Mouse (Mus musculus) cerebellum, adult 11 months (tissue): ENCODE measurements around the gene Cryzl1.
"Not testable (repeated sequence)": the region's sequence is repeated elsewhere in the genome, so short reads cannot be mapped to it uniquely, and the experiment has no call there.

Experiments used
- DNase-seq: peaks from one replicate; pipeline ENCODE4 v3.0.0; 2022

The Cryzl1 gene

DNA sequence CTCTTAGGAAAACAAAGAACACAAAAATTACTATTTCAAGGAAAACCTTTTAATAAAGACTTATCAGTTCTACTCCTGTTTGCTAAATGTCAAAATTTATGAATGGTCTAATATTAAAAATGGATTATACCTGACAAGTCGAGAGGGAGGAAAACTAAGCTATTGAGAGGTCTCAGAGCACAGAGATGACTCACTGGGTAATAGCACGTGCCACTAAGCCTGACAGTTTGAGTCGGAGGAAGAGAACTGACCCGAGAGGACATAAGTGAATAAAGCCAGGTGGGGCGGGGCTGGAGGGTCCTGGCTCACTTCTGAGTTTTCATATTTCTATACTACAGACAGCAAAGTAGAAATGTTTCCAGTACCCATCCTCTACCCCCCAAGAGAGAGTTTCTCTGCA is 42.4 kb downstream of the Cryzl1 start:
- DNase-seq, result no peak

DNA sequence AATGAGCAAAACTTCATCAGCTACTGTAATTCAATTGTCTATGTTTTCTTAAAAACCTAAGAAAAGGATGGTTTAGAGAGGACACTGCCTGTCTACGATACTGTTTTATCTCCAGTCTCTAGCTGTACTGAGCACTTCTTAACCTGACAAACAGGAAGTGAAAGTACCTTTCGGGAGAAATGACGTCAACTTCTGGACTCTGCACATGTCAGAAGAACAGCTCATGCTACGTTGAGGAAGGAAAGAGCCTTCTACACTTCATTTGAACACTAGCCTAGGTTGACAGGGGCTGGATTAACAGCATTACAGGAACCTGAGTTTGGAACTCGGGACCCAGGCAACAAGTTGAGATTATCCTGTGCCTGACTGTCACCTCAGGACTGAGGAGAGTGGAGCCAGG is 43.2 kb downstream of the Cryzl1 start:
- DNase-seq, result no peak

DNA sequence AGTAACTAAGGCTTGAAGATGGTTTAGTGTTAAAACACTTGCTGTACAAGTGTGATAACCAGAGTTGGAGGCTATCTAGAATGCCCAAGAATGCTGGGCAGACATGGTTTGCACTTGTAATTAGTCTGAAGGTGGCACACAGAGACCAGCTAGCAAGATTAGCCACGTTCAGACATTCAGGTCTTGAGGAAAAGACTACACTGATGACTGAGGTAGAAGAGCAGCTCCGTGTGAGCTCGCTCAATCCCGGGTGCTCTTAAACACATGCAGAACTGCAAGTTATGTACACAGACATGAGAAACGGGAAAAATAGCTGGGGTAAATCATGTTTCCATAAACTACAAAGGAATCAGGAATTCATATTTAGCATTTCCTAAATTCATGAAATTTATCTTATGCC is 48.1 kb downstream of the Cryzl1 start:
- no peak for DNase-seq

DNA sequence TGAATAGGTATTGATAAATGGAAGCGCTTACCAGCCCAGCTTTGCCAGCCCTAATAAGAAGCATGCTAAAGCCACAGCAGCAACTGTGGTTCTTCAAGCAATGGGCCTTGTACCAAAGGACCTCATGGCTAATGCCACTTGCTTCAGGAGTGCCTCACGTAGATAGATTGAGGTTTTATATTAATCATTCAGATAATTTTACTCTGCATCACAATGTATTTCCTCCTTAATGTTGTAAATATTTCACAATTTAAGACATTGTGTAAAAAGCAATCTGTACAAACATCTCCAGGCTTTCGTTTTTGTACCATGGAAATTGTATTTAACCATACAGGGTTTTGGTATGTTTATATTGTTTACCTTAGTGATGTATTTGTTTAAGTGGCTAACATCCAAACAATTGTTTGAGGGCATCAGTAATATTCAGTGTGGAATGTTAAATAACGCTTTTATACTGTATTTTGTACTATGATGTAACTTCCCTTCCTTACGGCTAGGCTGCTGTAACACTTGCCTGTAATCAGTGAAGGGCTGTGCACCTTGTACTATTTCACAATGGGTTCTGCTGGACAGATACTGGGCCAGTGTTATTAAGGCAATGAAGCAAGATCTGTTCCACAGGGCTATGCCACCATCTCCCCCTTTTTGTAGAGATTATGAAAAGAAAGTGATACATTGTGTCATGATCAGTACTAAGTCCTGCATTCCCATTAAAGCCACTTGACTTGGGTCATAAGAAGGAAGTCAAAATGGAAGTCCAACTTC is 50.4 kb downstream of the Cryzl1 start:
- no peak for DNase-seq

DNA sequence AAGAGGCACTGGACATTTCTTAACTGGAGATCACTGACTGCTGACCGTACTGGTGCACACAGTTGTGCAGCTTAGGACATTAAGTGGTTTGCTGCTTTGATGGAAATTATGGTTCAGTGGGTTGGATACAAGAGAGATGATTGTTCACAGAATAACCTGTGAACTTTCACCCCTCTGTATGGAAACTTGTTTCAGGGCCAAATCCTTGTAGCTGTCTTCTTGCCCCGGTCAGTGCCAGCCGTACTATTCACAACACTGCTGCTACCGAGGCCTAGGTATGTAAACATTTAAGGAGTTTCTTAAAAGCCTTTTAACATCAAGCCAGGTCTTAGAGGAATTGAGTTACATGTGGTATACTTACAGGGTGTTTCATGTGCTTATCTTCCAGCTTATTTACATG is 54.3 kb downstream of the Cryzl1 start:
- DNase-seq, result no peak

DNA sequence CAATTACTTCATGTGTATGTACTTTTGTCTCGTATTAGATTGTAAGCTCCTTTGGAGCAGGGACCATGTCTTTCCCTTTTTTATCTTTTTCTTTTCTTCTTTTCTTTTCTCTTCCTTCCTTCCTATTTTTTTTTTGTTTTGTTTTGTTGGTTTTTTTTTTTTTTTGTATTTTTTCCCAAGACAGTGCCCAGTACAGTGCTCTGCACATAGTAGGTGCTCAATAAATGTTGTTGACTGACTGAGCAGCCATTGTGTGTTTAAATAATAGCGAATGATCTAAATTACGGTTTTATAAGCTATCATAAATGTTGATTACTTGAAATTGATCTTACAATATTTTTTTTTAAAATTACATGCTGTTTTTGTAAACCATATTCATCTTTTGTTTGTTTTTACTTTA is 65.0 kb downstream of the Cryzl1 start:
- no peak for DNase-seq

DNA sequence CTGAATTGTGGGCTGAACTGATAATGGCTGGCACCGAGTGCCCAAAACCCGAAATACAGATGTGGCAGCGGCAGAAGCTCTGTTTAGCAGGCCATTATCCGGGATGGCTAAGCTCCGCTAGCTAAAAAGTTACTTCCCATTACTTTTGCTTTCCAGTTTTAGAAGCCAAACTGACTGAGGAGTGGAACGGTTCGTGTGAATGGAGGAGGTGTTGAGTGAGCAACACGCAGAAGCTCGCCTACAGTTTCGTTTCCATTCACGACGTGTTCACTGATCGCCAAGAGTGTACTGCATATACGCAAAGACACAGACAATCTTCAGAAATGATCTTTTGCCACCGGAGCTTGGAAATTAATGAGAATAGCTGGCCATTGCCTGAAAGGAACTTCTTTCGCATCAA is 66.4 kb downstream of the Cryzl1 start:
- no peak for DNase-seq

DNA sequence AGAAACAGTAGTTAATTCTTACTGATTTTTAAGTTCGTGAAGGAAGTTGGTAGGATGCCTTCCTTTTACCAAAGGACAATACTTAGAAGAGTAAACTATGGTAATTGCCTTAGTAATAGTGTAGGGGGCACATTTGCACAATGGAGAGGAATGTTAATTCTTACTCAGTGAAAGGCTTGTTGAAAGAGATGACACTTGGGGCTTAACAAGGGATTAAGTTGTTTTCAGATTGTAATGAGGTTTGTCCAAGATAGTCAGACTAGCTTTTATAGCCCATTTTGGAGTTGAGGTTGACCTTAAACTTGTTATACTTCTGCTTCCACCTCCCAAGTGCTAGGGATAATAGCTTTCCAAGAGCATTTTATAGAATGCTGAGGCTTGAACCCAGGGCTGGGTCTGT is 67.4 kb downstream of the Cryzl1 start:
- DNase-seq, result no peak

DNA sequence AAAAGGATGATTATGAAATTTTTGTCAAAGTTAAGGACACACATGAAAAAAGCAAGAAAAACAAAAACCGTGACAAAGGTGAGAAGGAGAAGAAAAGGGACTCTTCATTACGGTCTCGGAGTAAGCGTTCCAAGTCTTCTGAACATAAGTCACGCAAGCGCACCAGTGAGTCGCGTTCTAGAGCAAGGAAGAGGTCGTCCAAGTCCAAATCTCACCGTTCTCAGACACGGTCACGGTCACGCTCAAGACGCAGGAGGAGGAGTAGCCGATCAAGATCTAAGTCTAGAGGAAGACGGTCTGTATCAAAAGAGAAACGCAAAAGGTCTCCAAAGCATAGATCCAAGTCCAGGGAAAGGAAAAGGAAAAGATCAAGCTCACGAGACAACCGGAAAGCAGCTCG is 69.0 kb downstream of the Cryzl1 start:
- no peak for DNase-seq

DNA sequence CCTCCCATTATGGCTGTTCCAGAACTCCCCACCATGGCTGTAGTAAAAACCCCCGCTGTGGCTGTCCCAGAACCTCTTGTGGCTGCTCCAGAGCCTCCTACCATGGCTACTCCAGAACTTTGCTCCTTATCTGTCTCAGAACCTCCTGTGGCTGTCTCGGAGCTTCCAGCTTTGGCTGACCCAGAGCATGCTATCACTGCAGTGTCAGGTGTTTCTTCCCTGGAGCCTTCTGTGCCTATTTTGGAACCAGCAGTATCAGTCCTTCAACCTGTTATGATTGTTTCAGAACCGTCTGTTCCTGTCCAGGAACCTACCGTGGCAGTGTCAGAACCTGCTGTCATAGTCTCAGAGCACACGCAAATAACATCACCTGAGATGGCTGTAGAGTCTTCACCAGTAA is 70.3 kb downstream of the Cryzl1 start:
- DNase-seq, result no peak

DNA sequence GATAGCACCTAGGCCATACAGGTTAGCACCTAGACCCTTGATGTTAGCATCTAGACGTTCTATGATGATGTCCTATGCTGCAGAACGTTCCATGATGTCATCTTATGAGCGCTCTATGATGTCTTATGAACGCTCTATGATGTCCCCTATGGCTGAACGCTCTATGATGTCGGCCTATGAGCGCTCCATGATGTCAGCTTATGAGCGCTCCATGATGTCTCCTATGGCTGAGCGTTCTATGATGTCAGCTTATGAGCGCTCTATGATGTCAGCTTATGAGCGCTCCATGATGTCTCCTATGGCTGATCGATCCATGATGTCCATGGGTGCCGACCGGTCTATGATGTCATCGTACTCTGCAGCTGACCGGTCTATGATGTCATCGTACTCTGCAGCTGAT is 71.5 kb downstream of the Cryzl1 start:
- no peak for DNase-seq

DNA sequence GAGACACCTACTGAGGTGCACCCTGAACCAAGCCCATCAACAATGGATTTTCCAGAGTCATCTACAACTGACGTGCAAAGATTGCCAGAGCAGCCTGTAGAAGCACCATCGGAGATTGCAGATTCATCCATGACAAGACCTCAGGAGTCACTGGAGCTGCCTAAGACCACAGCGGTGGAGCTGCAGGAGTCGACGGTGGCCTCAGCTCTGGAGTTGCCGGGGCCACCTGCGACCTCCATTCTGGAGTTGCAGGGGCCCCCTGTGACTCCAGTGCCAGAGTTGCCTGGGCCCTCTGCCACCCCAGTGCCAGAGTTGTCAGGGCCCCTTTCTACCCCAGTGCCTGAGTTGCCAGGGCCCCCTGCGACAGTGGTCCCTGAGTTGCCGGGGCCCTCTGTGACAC is 73.5 kb downstream of the Cryzl1 start:
- DNase-seq, result no peak

DNA sequence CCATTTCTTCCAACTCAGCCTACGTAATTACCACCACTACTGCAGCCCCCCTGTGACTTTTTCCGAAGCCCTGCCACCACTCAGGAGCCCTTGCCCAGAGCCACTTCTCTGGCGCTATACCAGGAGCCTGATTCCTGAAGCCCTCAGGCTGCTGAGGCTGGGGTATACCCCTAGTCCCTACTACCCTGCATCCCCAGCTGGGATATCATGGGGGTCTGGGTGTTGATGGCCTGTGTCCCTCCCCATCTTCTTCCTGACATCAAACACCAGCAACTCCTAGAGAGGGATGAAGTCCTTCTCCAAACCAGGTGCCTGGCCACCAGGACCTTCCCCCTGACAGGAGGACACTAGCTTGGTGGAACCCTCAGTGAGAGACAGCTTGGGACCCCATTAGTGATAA is 76.6 kb downstream of the Cryzl1 start:
- DNase-seq, result no peak

DNA sequence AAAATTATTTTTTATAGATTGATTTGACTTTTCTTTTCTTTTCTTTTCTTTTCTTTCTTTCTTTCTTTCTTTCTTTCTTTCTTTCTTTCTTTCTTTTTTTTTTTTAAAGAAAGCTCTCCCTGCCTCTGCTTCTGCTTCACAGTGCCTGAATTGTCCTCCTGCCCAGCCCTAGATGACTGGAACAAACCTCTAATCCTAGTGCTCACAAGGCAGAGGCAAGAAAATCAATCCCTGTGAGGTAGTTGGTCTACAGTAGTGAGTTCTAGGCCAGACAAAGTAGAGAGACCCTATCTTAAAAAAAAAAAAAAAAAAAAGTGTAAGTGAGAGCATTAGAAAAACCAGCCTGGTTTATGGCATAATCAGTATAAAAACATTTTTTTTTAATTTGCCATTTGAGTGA is 79.0 kb downstream of the Cryzl1 start:
- DNase-seq, result no peak

DNA sequence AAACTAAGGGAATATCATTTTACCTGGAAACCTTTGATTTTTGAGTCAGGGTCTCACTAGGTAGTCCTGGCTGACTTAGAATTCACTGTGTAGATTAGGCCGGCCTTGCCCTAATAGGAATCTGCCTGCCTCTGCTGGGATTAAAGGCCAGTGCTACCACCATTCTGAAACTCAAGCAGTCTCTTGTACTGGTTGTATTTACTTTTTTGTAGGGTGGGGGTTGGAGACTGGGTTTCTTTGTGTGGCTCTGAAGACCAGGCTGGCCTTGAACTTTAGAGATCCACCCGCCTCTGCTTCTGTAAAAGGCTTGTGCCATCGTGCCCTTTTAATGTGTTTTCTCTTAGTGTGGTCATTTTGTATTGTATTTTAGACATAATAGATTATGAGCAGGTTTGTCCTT is 79.5 kb downstream of the Cryzl1 start:
- no peak for DNase-seq

DNA sequence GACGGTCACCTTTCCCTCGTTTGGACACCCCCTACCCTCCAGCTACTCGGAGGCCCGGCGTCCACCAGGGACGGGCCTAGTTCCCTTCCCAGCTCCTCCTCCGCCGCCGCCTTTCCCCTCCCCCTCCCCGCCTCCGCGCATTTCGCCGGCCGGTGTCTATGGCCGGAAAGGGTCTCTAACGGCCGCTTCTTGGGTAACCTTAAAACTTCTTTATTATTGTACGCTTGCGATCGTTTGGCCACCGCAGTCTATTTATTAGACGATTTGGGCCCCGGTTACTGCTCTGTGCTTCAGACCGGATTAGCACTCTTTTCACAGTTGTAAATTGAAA is 80.6 kb downstream of the Cryzl1 start:
- peak; percentile 65 for DNase-seq

DNA sequence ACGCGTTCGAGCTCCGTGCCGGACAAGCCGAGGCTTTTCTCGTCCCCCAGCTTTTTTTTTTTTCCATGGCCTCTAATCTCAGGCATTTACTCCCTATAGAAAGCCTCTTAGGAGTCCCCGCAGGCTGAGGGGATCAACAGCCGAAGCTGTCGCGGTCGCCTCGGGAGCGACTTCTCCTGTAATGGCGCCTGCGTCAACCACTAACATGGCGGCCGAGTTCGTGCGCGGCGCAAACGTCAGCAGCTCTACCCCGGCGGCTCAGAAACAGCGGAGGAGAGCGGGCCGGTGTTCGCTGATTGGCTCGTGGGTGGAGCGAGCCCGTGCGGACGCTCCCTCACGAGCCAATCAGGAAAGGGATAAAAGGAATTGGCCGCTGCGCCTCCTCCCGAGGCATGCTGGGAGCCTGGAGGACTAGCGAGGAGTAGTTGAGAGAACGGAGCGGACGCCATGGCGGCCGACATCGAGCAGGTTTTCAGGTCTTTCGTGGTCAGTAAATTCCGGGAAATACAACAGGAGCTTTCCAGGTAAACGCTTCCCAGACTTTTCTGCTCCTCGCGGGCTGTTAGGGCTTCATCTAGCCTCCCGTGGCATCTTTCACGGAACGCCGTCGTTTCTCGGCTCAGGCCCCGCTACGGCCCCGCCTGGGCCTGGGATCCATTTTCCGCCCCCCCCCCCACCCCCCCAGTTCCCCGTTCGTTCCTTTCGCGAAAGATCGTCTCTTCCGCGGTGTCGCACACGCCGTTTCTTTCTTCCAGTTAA is 81.1 kb downstream of the Cryzl1 start, which contains the start of gene Son:
Gene Son, plus strand, starts transcription at position 46 of the 759 bp plus-strand sequence.
- peak; percentile 96 for DNase-seq

DNA sequence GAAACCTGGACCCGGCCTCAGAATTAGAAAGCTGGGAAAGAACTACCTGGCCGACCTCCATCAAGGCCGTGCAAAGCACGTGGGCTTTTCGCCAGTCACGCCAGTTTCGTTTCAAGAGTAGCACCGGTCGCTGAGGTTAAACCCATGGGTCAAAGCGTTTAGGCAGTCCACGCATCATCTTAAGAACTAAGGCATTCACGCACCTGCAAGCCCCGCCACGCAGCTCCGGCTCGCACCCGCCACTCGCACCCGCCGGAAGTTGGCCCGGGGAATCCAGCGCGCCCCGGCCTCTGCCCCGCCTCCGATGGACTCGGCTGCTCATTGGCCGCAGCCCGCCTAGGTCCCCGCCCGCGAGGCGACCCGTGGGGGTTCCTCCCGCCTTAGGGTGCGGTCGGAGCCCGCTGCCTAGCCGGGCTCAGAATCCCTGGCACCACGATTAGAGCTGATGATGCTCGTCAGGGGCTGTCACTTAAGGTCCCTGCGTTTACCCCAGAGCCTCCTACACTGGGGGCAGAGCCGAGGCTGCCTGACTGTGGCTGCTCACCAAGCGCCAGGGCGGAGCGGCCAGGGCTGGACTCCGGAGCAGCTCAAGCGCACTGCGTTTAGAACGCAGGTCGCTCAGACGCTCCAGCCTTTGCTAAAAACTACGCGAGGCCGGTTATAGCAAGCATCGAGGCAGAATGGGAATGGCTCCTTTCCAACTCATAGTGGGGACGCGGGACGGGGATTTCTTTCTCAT is 81.9 kb downstream of the Cryzl1 start, which contains the start of gene Gart:
Gene Gart, minus strand, starts transcription at position 272 of the 739 bp plus-strand sequence.
- DNase-seq, result peak; percentile 92

DNA sequence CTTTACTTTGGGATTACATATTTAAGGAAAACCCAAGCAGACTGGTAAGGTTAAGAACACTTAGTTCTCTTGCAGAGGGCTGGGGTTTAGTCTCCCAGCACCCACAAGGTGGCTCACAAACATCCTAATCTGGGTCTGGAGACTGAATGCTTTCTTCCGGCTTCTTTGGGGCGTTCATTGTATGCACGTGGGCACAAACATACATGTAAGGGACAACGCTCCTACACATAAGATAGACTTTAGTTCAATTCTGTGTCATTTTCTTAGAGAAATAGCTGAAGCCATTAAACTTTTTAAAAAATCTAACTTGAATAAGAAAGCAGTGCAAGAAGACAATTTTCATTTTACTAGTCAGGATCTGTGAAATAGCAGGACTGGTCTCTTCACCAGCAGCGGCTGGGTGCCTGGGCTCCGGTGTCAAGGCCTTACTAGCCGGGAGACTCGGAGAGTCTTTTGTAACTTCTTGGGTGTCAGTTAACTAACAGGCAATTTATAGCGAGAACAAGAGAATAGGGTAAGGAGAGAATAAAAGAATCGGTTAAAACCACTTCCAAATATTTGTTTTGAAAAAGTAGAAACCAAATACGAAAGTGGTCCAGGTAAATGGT is 82.7 kb downstream of the Cryzl1 start:
- DNase-seq, result no peak

DNA sequence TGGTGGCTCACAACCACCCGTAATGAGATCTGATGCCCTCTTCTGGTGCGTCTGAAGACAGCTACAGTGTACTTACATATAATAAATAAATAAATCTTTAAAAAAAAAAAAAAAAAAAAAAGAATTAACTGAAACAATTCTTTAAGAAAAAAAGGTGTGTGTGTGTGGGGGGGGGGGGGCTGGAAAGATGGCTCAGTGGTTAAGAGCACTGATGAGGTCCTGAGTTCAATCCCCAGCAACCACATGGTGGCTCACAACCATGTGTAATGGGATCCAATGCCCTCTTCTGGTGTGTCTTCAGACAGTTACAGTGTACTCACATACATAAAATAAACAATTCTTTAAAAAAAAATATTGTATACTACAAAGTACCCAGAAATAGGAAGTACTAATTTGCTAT is 83.4 kb downstream of the Cryzl1 start:
- not testable (repeated sequence) for DNase-seq

DNA sequence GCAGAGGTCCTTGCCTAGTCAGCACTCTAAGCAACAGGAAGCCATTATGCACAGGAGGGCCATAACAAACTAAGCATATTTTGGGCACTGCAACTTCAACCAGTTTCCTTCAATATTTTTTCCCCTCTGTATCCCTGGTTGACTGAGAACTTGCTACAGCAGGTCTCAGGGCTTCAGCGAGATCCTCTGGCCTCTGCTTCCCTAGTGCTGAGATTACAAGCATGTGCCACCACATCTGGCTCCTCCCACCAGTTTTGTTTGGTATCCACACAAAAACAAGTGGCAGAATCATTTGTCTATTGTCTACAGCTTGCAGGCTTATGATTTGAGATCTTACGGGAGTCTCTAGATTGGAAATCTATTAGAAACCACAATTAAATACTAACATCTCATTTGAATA is 83.9 kb downstream of the Cryzl1 start:
- no peak for DNase-seq

DNA sequence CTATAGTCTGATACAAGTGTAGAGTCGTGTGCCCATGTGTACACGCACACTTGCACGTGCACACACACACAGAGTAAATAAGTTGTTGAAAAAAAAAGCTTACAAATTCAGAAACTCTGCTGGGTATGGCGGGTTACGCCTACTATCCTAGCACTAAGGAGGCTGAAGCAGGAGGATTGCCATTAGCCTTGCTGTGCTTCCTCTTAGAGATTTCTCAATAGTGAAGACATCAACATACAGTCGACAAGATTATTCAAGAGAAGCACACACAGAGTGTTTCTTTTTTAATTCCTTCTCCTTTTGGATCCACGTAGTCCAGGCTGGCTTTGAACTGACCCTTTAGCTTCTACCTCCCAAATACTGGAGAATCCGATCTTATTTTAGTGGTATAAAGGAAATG is 88.6 kb downstream of the Cryzl1 start:
- DNase-seq, result no peak

DNA sequence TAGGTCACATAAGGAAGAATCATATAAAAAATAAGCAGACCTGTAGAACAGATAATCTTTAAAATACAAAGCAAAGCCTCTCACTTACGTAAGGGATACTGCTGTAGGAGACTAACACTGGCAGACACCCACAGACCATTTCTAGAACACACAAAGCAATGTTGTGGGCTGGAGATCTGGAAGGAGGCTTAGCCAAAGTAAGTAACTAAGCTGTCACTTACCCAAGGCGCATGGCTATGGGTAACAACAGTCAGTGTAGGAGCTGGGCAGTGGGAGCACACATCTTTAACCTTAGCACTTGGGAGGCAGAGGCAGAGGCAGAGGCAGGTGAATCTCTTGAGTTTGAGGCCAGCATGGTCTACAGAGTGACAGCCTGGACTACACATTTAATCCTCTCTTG is 89.1 kb downstream of the Cryzl1 start:
- no peak for DNase-seq
